In the genomic region with DNA sequence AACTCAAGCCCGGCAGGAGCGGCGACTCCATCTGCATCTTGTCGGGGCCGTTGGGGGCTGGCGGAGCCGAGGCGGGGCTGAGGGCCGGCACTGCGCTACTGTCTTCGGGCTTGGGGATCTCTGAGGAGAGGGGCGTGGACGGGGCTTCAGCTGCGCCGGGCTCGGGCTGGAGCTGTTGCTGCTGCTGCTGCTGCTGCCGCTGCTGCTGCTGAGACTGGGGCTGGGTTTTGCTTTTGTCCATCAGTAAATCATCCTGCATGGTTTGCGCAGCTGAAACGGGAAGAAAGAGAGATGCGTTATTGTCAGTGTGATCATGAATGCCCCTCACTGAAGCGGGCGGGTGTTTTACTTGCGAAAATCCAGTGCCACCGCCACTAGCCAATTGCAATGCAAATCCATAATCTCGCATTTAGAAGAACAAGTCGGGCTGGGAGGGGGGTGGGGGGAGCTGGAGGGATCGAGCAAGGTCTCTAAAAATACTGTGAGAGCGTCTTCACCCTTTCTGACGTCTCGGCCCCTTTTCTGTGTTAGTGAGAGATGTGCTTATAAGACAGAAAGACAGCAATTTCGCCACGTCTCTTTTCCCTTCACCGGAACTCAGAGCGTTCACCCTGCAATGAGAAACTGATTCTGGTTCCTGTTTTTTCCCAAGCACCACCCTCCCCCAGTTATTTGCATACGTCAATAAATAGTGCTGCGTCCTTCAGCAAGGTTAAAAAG, we compare ENCODE assay signal across 8 mouse cellular contexts. TPM values are rescaled to one million over a fixed set of nuclear protein-coding genes. Genes with fewer than 3 reads are reported as not detected.
A peak's percentile ranks its signal among the peaks of the same experiment; 100 is the strongest.
DNase-seq lines count a peak whose midpoint lies in the region; ATAC-seq lines count a peak whose summit lies in the region.

No protein-coding gene starts in this region.

- peak overlapping the region; percentile 100 for H3K4me2 ChIP-seq in forebrain, embryonic 13.5 days

- peak overlapping the region; percentile 72 for H3K4me3 ChIP-seq in forebrain, embryonic 13.5 days

- peaks cover 30% of the 10 kb centered on the region for H3K27me3 ChIP-seq in forebrain, embryonic 13.5 days

- peaks cover 36% of the 10 kb centered on the region for H3K4me1 ChIP-seq in forebrain, embryonic 13.5 days

- intact Hi-C loops in heart, postnatal 10 days (cut with DNase I) = loop anchor here (1.0 to 5.0 kb wide), 2 partner anchors 32 to 98 kb away; partner anchors contain the start of gene March5

- H3K36me3 ChIP-seq in forebrain, embryonic 13.5 days (ENCODE audit: poor library complexity, severe bottlenecking) = no peaks in the 10 kb centered on the region

- peak overlapping the region; percentile 88 for H3K27ac ChIP-seq in forebrain, embryonic 13.5 days

- DNase-seq in brain, adult 2 months (ENCODE audit: low read depth, low spot score) = peak; percentile 92
- peak; percentile 77 to 81 for DNase-seq in heart, postnatal 10 days
- DNase-seq in layer of hippocampus, adult 18-20 months (ENCODE audit: low spot score in 2 of 2) = peak; percentile 68 to 84
- peak; percentile 66 to 73 for DNase-seq in lung, adult 18-20 months
- peak; percentile 17 for DNase-seq in thymus, postnatal 14 days

- under 1% methylated on average over 36 of the region's 36 CpGs for WGBS in forebrain, embryonic 13.5 days

- H3K9ac ChIP-seq in forebrain, embryonic 13.5 days = peak overlapping the region; percentile 89

- ATAC-seq in CD4-positive, CD25-positive, alpha-beta regulatory T cell, adult 4 months = peak; percentile 47
- ATAC-seq in forebrain, embryonic 13.5 days = peak; percentile 79
- ATAC-seq in neutrophil, adult 5-6 weeks (ENCODE audit: extremely low read depth, insufficient number of reproducible peaks, low FRiP score, poor library complexity, severe bottlenecking) = peak; percentile 71

- H3K9me3 ChIP-seq in forebrain, embryonic 13.5 days (replicated peaks) = no peaks in the 10 kb centered on the region

RNA-seq across cellular contexts. Expression of gene March5, which starts 32.5 kb away (rescaled TPM):
- polyA plus RNA-seq in CD4-positive, CD25-positive, alpha-beta regulatory T cell, adult 4 months (2017; shearing (Covaris generic)) = 10 to 100 TPM in 1 of 2 experiments, 1 to 10 TPM in 1; 6.6 to 14.5 TPM
- 128 and 139 TPM in 2 replicates for polyA plus RNA-seq in forebrain, embryonic 13.5 days (2015; fragmentation: Nextera tagmentation; extraction: Ambion mirVana)
- total RNA-seq in heart, postnatal 10 days (2021) = 10 to 100 TPM; 85.0 to 95.3 TPM
- total RNA-seq in layer of hippocampus, adult 18-20 months (2021) = 10 to 100 TPM; 89.4 to 90.6 TPM
- 60.3 and 63.1 TPM in 2 replicates for total RNA-seq in neutrophil, adult 5-6 weeks (2017)

RNA-seq across cellular contexts. Expression of gene Cpeb3, which starts 33.5 kb away (rescaled TPM):
- polyA plus RNA-seq in CD4-positive, CD25-positive, alpha-beta regulatory T cell, adult 4 months (2017; shearing (Covaris generic)) = not detected
- polyA plus RNA-seq in forebrain, embryonic 13.5 days (2015; fragmentation: Nextera tagmentation; extraction: Ambion mirVana) = 4.2 and 4.8 TPM in 2 replicates
- 10 to 100 TPM; 58.2 to 58.4 TPM for total RNA-seq in heart, postnatal 10 days (2021)
- 10 to 100 TPM; 76.6 to 76.9 TPM for total RNA-seq in layer of hippocampus, adult 18-20 months (2021)
- total RNA-seq in neutrophil, adult 5-6 weeks (2017) = 1.4 and 1.7 TPM in 2 replicates

Comparison
In these comparisons a context has a peak if more than half of its experiments do, and no peak if none do; other contexts are left out.
1. Peak in every context shown above with its lines: DNase-seq, ATAC-seq, H3K4me3 ChIP-seq and H3K27ac ChIP-seq.
2. DNase-seq: peak in every context shown above with its lines; median percentile 92 in brain, adult 2 months; 79 in heart, postnatal 10 days; 76 in layer of hippocampus, adult 18-20 months; 70 in lung, adult 18-20 months; 17 in thymus, postnatal 14 days.
3. RNA of gene Cpeb3, which starts 33.5 kb away (total RNA-seq): 76.6 to 76.9 TPM in layer of hippocampus, adult 18-20 months and 58.2 to 58.4 TPM in heart, postnatal 10 days; 1.4 to 1.7 TPM in neutrophil, adult 5-6 weeks; every median in the first group is over 10 times any median in the second.